Mouse (Mus musculus) heart, adult 2 months (tissue): ENCODE results near the gene Pip4p1. TPM values are rescaled to one million over a fixed set of nuclear protein-coding genes. Genes with fewer than 3 reads are reported as not detected.

Experiments used
- DNase-seq, 2 experiments: peaks; one replicate each; pipeline ENCODE4 v3.0.0; 2021
- H3K27ac ChIP-seq: fragments of 200-600 bp; 2 replicates; pipeline ENCODE4 v1.8.1; 2022
- H3K27me3 ChIP-seq: fragments of 200-500 bp; 2 replicates; pipeline ENCODE4 v1.6.1; 2012; ENCODE audit warnings: mild to moderate bottlenecking, low read length, inconsistent platforms, mixed read lengths; ENCODE audit not compliant: control insufficient read depth, insufficient read depth
- H3K36me3 ChIP-seq: fragments of 200-500 bp; 2 replicates; pipeline ENCODE4 v1.6.1; 2012; ENCODE audit warnings: low read length, inconsistent platforms; ENCODE audit not compliant: control insufficient read depth, insufficient read depth
- H3K4me1 ChIP-seq: fragments of 200-500 bp; 2 replicates; pipeline ENCODE4 v1.6.1; 2011; ENCODE audit warnings: low read length; ENCODE audit not compliant: control insufficient read depth, insufficient read depth
- H3K4me3 ChIP-seq: fragments of 200-600 bp; 2 replicates; pipeline ENCODE4 v1.8.1; 2022
- H3K79me2 ChIP-seq: fragments of 200-500 bp; replicated peaks from 2 replicates; pipeline ENCODE4 v1.6.1; 2012; ENCODE audit warnings: mild to moderate bottlenecking, inconsistent platforms, low read length, moderate library complexity, mixed read lengths; ENCODE audit not compliant: control insufficient read depth, insufficient read depth
- H3K9ac ChIP-seq: fragments of 200-500 bp; 2 replicates; pipeline ENCODE4 v1.6.1; 2012; ENCODE audit warnings: low read depth, mild to moderate bottlenecking, control low read depth, inconsistent platforms, low read length, mixed read lengths
- CTCF ChIP-seq: fragments of 200-600 bp; IDR thresholded peaks from 2 replicates; pipeline ENCODE4 v1.8.1; 2022; ENCODE audit warnings: antibody characterized with exemption, mild to moderate bottlenecking, moderate library complexity
- EP300 ChIP-seq: fragments of 200-500 bp; IDR thresholded peaks from 2 replicates; pipeline ENCODE4 v1.6.1; 2011; ENCODE audit warnings: low read depth, low read length, control low read depth; ENCODE audit not compliant: insufficient read depth
- POLR2A ChIP-seq: fragments of 200-500 bp; IDR thresholded peaks from 2 replicates; pipeline ENCODE4 v1.6.1; 2011; ENCODE audit warnings: mild to moderate bottlenecking, low read depth, low read length, control low read depth; ENCODE audit not compliant: insufficient read depth
- WGBS: fragments of 180-500 bp; shearing (Covaris S2); methylation state at CpG from one replicate; pipeline ENCODE4 v1.1.7; 2018; 5-methylcytosine and 5-hydroxymethylcytosine counted together
- intact Hi-C: fragments of 180-260 bp; cut with DNase I; formaldehyde crosslinking; loops from one replicate; pipeline ENCODE4 v1.15.1; 2025
- polyA plus RNA-seq: library from polyadenylated mRNA; depleted of rRNA; stranded (reverse); fragments of >200 nt; gene quantifications from 2 replicates; pipeline ENCODE4 v1.2.3, GENCODE M21; 2012; rRNA removed
- total RNA-seq, 2 experiments: library from RNA; stranded (reverse); gene quantifications; 2 replicates each; pipeline ENCODE4 v1.2.3; 2021

The Pip4p1 gene
- total and polyA plus RNA-seq, 3 experiments, result 18.6 to 30.5 (median 27.8) TPM

GRCm38 (mm10) chr14:50895407-50895806 lies 35.2 kb downstream of the Pip4p1 start:
- TF ChIP-seq POLR2A (no peak), EP300 (no peak), CTCF (no peak)
- intact Hi-C loops, result no loop called here
- Histone ChIP-seq H3K36me3 (no peaks in the 10 kb centered on the region), H3K4me1 (peaks cover 4% of the 10 kb centered on the region), H3K79me2 (no peaks in the 10 kb centered on the region), H3K27me3 (no peaks in the 10 kb centered on the region), H3K27ac (peak overlapping the region; percentile 91), H3K4me3 (peak overlapping the region; percentile 32), H3K9ac (no peak overlapping the region)
- no peak for DNase-seq

GRCm38 (mm10) chr14:50892541-50893459 lies 37.9 kb downstream of the Pip4p1 start:
- Histone ChIP-seq H3K36me3 (no peaks in the 10 kb centered on the region), H3K9ac (no peak overlapping the region), H3K4me1 (peaks cover 4% of the 10 kb centered on the region), H3K79me2 (no peaks in the 10 kb centered on the region), H3K27me3 (no peaks in the 10 kb centered on the region), H3K4me3 (no peak overlapping the region), H3K27ac (no peak overlapping the region)
- intact Hi-C loops, result no loop called here
- WGBS, result 60% methylated on average over 22 of the region's 22 CpGs
- TF ChIP-seq EP300 (no peak), POLR2A (no peak), CTCF (no peak)
- DNase-seq, result peak; percentile 51 to 59

GRCm38 (mm10) chr14:50892091-50892490 lies 38.6 kb downstream of the Pip4p1 start:
- Histone ChIP-seq H3K4me3 (no peak overlapping the region), H3K36me3 (no peaks in the 10 kb centered on the region)
- WGBS, result 80% methylated on average over 7 of the region's 7 CpGs

GRCm38 (mm10) chr14:50891621-50892020 lies 39.0 kb downstream of the Pip4p1 start:
- Histone ChIP-seq H3K79me2 (no peaks in the 10 kb centered on the region), H3K27me3 (no peaks in the 10 kb centered on the region), H3K4me3 (no peak overlapping the region), H3K27ac (no peak overlapping the region), H3K9ac (no peak overlapping the region), H3K4me1 (peaks cover 2% of the 10 kb centered on the region), H3K36me3 (no peaks in the 10 kb centered on the region)
- no peak for DNase-seq
- WGBS, result 92% methylated on average over 8 of the region's 8 CpGs
- intact Hi-C loops, result no loop called here
- no peak for TF ChIP-seq POLR2A
- no peak for TF ChIP-seq CTCF
- TF ChIP-seq EP300, result no peak

More at GRCm38 (mm10) chr14:50892091-50892490, 38.6 kb downstream of the Pip4p1 start:
- H3K4me1 ChIP-seq, result peaks cover 2% of the 10 kb centered on the region
- H3K27me3 ChIP-seq, result no peaks in the 10 kb centered on the region
- no peak for TF ChIP-seq CTCF
- TF ChIP-seq EP300, result no peak
- TF ChIP-seq POLR2A, result no peak
- H3K9ac ChIP-seq, result no peak overlapping the region
- no peak overlapping the region for H3K27ac ChIP-seq
- intact Hi-C loops, result no loop called here
- no peak for DNase-seq
- no peaks in the 10 kb centered on the region for H3K79me2 ChIP-seq

GRCm38 (mm10) chr14:50876236-50876950 lies 54.3 kb downstream of the Pip4p1 start:
- Histone ChIP-seq H3K27me3 (no peaks in the 10 kb centered on the region), H3K27ac (no peak overlapping the region), H3K4me3 (no peak overlapping the region), H3K36me3 (no peaks in the 10 kb centered on the region), H3K79me2 (no peaks in the 10 kb centered on the region), H3K9ac (no peak overlapping the region), H3K4me1 (no peaks in the 10 kb centered on the region)
- 78% methylated on average over 6 of the region's 6 CpGs for WGBS
- no peak for DNase-seq
- no peak for TF ChIP-seq CTCF
- no peak for TF ChIP-seq EP300
- no peak for TF ChIP-seq POLR2A
- intact Hi-C loops, result no loop called here

Other genes starting within 250 kb of the Pip4p1 start
- not detected for gene Olfr747, start 237.7 kb downstream of the Pip4p1 start, total RNA-seq
- not detected in 2 replicates for gene Olfr747, start 237.7 kb downstream of the Pip4p1 start, polyA plus RNA-seq
- gene Olfr748, start 223.5 kb downstream of the Pip4p1 start, total RNA-seq, result not detected
- gene Olfr748, start 223.5 kb downstream of the Pip4p1 start, polyA plus RNA-seq, result not detected in 2 replicates
- gene Olfr749, start 185.8 kb downstream of the Pip4p1 start, total RNA-seq, result not detected
- gene Olfr749, start 185.8 kb downstream of the Pip4p1 start, polyA plus RNA-seq, result not detected in 2 replicates
- 10 to 100 TPM; 13.2 to 13.9 TPM for gene Ttc5, start 145.3 kb downstream of the Pip4p1 start, total RNA-seq
- gene Ttc5, start 145.3 kb downstream of the Pip4p1 start, polyA plus RNA-seq, result 13.3 and 18.4 TPM in 2 replicates
- gene Ccnb1ip1, start 123.1 kb downstream of the Pip4p1 start, total RNA-seq, result not detected
- gene Ccnb1ip1, start 123.1 kb downstream of the Pip4p1 start, polyA plus RNA-seq, result not detected in 2 replicates
- 10 to 100 TPM; 14.7 to 15.6 TPM for gene Parp2, start 123.0 kb downstream of the Pip4p1 start, total RNA-seq
- 12.5 and 23.2 TPM in 2 replicates for gene Parp2, start 123.0 kb downstream of the Pip4p1 start, polyA plus RNA-seq
- gene Tep1, start 60.3 kb downstream of the Pip4p1 start, total RNA-seq, result 10 to 100 TPM; 10.1 to 12.2 TPM
- gene Tep1, start 60.3 kb downstream of the Pip4p1 start, polyA plus RNA-seq, result 11.9 and 14.7 TPM in 2 replicates
- 10 to 100 TPM; 22.3 to 25.8 TPM for gene Klhl33, start 33.3 kb downstream of the Pip4p1 start, total RNA-seq
- 14.4 and 26.7 TPM in 2 replicates for gene Klhl33, start 33.3 kb downstream of the Pip4p1 start, polyA plus RNA-seq
- gene Osgep, start 6.0 kb downstream of the Pip4p1 start, total RNA-seq, result 10 to 100 TPM; 67.8 to 70.5 TPM
- 84.2 and 89.0 TPM in 2 replicates for gene Osgep, start 6.0 kb downstream of the Pip4p1 start, polyA plus RNA-seq
- 10 to 100 TPM; 23.2 to 27.4 TPM for gene Apex1, start 5.9 kb downstream of the Pip4p1 start, total RNA-seq
- gene Apex1, start 5.9 kb downstream of the Pip4p1 start, polyA plus RNA-seq, result 18.8 and 31.6 TPM in 2 replicates
- gene Pnp, start 226 bp upstream of the Pip4p1 start, total RNA-seq, result 10 to 100 TPM; 14.4 to 18.1 TPM
- gene Pnp, start 226 bp upstream of the Pip4p1 start, polyA plus RNA-seq, result 17.2 and 25.4 TPM in 2 replicates
- gene Gm49342, start 13.7 kb upstream of the Pip4p1 start, total RNA-seq, result 10 to 100 TPM; 11.3 to 12.1 TPM
- gene Gm49342, start 13.7 kb upstream of the Pip4p1 start, polyA plus RNA-seq, result 13.4 and 23.4 TPM in 2 replicates
- gene Pnp2, start 25.1 kb upstream of the Pip4p1 start, total RNA-seq, result under 1 TPM; 0.52 to 0.75 TPM
- gene Pnp2, start 25.1 kb upstream of the Pip4p1 start, polyA plus RNA-seq, result 0.53 and 1.1 TPM in 2 replicates
- under 1 TPM in 1 of 2 experiments, not detected in 1; 0.61 TPM for gene Rnase10, start 76.9 kb upstream of the Pip4p1 start, total RNA-seq
- gene Rnase10, start 76.9 kb upstream of the Pip4p1 start, polyA plus RNA-seq, result 0.21 and 0.38 TPM in 2 replicates
- not detected for gene Rnase9, start 111.0 kb upstream of the Pip4p1 start, total RNA-seq
- gene Rnase9, start 111.0 kb upstream of the Pip4p1 start, polyA plus RNA-seq, result not detected in 2 replicates
- gene Rnase11, start 119.3 kb upstream of the Pip4p1 start, total RNA-seq, result not detected
- gene Rnase11, start 119.3 kb upstream of the Pip4p1 start, polyA plus RNA-seq, result not detected in 2 replicates
- not detected for gene Rnase12, start 126.8 kb upstream of the Pip4p1 start, total RNA-seq
- not detected in 2 replicates for gene Rnase12, start 126.8 kb upstream of the Pip4p1 start, polyA plus RNA-seq
- gene Olfr750, start 143.6 kb upstream of the Pip4p1 start, total RNA-seq, result not detected
- gene Olfr750, start 143.6 kb upstream of the Pip4p1 start, polyA plus RNA-seq, result not detected in 2 replicates
- gene Rnase4, start 160.2 kb upstream of the Pip4p1 start, total RNA-seq, result 10 to 100 TPM; 47.9 to 59.6 TPM
- gene Rnase4, start 160.2 kb upstream of the Pip4p1 start, polyA plus RNA-seq, result 90.9 and 123 TPM in 2 replicates
- gene Ang, start 160.3 kb upstream of the Pip4p1 start, total RNA-seq, result 10 to 100 TPM in 1 of 2 experiments, 1 to 10 TPM in 1; 5.6 to 10.2 TPM
- gene Ang, start 160.3 kb upstream of the Pip4p1 start, polyA plus RNA-seq, result 10.8 and 12.1 TPM in 2 replicates
- not detected for gene Eddm3b, start 183.6 kb upstream of the Pip4p1 start, total RNA-seq
- not detected in 2 replicates for gene Eddm3b, start 183.6 kb upstream of the Pip4p1 start, polyA plus RNA-seq
- under 1 TPM; 0.25 to 0.78 TPM for gene Rnase6, start 193.1 kb upstream of the Pip4p1 start, total RNA-seq
- 1.9 and 3.5 TPM in 2 replicates for gene Rnase6, start 193.1 kb upstream of the Pip4p1 start, polyA plus RNA-seq
- gene Rnase1, start 215.9 kb upstream of the Pip4p1 start, total RNA-seq, result under 1 TPM; 0.42 to 0.84 TPM
- gene Rnase1, start 215.9 kb upstream of the Pip4p1 start, polyA plus RNA-seq, result 0.53 and 0.76 TPM in 2 replicates
- not detected for gene Rnase2b, start 231.4 kb upstream of the Pip4p1 start, total RNA-seq
- gene Rnase2b, start 231.4 kb upstream of the Pip4p1 start, polyA plus RNA-seq, result not detected in 2 replicates